Mouse (Mus musculus) layer of hippocampus, postnatal 25 days (tissue): ENCODE data around the gene Ctnnbl1. TPM values are rescaled to one million over a fixed set of nuclear protein-coding genes. Genes with fewer than 3 reads are reported as not detected.

Source experiments
- DNase-seq, 2 experiments: peaks; one replicate each; pipeline ENCODE4 v3.0.0; 2022; ENCODE audit warnings: mixed read lengths in 2 of 2, low spot score in 1 of 2; ENCODE audit errors: extremely low spot score in 1 of 2
- total RNA-seq, 2 experiments: library from RNA; stranded (reverse); gene quantifications; 2 replicates each; pipeline ENCODE4 v1.2.3; 2021

The Ctnnbl1 gene
- total RNA-seq, 2 experiments from 2014 or later: 28.1 to 28.9 TPM

DNA sequence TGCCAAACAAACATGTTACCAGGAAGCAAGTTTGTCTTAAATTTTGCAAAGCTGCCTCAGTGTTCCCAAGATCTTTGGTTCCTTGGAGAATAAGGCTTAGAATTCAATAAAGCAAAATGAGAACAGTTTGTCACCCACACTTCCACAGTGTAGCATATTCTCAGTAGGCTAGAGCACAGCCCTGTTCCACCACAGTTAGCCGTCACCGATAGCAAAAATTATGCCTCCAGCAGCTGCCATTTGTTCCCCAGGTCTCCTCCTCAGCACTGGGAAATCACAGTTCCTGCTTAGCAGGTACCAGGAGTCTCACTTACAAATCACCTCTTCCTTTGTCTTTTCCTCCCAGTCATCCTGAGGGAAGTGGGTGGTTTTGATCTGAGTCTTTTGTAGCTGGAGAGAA lies 10.8 kb downstream of the Ctnnbl1 start:
- DNase-seq: no peak

DNA sequence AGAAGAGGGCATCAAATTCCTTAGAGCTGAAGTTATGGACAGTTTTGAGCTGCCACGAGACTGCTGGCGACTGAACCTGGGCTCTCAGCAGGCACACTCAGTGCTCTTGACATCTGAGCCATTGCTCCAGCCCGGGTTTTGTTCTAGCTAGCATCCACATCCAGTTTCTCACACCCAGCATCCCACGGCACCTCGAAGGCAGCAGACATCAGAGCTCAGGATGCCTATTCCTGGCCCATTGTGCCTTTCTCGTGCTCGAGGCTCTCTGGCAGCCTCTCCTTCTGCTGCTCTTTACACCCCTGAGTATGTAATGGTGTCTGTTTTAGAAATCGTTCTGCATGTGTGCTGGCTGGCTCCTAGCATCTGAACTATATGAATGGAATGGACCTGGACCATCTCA lies 13.3 kb downstream of the Ctnnbl1 start:
- DNase-seq: no peak

DNA sequence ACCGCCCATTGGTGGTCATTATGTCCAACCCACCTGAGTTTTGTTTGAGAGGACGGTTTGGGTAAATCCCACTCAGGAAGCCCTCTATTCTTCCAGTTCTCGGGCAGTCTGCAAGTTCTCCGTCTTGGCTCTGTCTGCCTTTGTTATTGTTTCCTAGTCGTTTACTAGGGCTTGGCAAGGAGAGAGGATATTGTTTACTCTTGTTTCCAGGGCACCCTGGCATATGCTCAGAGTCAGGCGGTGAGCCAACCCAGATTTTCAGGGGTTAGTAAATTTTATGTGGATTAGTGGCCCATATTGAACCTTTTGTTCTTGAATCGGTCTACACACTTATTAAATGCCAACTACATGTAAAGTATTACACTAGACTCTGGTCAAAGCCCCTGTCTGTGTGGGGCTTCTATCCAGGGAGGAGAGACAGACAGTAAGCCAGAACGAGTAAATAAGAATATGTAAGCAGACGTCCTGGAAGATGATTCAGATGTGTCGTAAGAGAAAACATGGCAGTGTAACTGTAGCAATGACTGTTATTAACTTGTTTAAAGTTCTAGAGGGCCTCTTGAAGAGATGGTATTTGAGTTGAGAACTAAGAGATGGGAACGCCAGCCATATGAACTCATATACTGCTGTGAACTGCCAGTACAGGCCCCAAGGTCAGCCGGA lies 13.9 kb downstream of the Ctnnbl1 start:
- DNase-seq: no peak

DNA sequence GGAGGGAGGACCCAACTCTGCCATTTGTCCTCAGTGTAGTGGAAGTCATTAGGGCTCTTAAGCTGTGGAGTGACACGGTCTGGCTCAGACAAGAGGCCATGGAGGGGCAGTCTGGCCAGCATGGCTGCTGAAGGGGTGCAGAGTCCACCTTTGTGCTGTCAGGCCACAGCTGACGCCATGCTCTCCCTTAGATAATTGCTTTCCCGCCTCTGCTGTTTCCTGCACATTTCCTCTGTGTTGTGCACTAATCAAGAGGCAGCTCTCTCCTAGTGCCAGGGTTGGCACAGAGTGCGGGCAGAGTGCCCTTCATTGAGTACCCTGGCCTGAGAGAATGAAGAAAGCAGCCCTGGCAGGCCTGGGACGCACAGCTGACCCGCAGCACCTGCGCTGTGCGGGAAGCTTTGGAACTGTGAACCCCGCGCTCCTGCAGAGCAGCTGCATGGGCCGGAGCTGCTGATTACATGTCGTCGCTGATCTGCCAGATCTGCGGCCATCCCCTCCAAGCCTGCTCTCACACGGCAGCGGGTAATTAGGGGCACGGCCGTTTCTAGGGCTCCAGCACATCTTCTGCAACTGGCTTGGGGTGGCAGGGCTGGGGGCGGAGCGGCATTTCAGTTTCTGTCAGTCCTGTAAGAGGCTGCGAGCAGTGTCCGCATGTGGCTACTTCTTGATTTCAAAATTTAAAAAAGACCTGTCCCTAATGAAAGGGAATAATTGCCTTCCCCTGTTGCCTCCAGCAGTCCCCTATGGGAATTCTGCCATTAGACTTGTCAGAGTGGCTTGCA lies 14.6 kb downstream of the Ctnnbl1 start:
- peak in 1 of 2 experiments; percentile 39 for DNase-seq

DNA sequence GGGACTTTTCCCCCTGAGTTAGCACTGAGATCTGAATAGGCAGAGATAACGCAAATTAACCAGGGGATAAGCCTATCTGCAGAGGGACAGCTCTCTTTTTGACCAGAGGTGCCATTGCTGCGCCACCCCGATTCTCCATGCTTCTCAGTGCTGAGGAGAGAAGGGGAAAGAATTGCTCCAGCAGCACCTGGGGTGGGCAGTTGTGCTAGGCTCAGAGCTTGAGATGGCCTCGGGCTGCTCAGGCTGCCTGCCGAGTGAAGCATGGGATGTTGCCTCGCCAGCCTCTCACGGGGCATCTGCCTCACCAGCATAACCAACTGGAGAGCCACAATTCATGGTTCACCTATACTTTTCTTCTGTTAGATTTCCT lies 15.2 kb downstream of the Ctnnbl1 start:
- DNase-seq: no peak

DNA sequence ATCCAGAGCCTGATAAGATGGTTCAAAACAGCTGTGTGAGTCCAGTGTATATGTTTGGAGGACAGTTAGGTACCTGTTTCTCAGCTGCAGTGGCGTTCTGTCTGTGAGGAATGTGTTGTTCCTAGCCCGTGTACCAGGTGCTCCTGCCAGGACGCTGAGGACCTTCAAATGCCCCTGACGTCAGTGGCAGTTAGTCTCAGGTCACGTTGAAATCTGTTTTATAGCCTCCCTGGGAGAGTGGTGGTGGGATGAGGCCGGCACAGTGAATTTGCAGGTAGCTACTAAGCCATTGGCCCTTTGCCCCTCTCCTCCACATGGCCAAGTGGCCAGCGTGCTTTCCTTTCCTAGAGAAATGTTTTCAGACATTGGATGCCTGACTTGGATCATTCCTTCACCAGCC lies 18.6 kb downstream of the Ctnnbl1 start:
- DNase-seq: no peak

DNA sequence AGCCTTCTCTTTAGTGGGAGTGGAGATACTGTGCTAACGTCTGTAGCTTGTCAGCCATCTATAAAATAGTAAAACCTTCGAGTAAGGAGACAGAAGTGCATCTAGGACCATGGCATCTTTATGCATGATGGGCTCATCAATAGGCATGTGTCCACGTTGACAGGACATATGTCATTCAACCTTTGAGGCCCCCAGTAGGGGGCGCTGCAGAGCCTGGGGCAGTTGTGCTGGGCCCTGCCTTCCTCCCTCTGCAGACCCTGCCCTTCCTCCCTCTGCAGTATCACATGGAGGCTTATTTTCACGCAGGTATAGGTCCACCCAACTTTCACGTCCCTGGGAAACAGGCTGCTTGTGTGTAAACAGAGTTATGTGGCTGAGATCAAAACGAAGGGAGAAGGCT lies 19.0 kb downstream of the Ctnnbl1 start:
- DNase-seq: no peak

DNA sequence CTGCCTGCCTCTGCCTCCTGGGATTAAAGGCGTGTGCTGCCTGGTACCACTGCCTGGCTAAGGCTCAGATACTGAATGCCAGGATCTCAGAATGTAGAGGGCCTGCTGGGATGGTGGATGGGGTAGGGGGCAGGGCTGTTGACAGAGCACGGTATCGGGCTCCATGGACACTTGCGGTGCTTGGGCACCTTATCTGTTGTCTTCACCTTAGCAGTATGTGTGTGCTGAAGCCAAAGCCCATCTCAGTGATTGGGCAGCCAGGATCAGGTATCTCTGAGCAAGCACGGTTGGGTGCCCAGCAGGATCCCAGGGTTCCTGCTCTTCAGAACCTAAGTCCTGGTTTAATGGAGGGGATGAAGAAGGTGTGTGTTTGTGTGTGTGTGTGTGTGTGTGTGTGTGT lies 21.2 kb downstream of the Ctnnbl1 start:
- DNase-seq: no peak

DNA sequence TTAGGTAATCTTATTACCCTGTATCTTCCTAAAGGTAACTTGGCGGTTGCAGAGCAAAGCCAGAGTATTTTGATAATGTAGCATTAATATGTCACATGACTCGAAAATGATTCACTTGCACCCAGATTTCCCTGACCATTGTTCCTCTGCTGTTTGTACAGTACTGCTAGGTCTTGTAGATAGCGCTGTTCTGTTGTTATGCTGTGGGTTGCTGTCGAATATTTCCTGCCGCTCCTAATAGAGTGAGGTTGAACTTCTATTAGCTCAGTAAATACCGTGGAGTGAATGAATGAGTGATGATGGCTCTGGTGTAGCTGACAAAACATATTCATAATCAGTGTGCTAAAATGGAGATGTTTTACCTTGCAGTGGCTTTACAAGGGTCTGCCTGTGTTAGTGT lies 22.5 kb downstream of the Ctnnbl1 start:
- no peak for DNase-seq

DNA sequence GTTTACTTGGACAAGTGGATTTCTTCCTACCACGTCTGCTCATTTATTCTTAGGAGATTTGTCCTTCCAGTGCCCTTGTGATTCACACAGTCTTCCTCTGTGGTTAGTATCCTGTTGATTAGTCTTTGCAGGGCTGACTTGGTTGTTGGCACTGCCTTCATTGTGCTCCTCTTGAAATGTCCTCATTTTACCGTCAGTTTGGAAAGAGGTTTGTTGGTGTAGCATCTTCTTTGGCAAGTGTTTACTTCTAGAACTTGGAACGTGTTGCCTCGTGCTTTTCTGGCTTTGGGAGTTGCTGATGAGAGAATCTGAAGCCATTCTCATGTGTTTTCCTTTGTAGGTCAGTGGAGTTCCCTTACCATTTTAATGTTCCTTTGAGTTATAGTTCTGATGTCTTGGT lies 25.7 kb downstream of the Ctnnbl1 start:
- DNase-seq: no peak

DNA sequence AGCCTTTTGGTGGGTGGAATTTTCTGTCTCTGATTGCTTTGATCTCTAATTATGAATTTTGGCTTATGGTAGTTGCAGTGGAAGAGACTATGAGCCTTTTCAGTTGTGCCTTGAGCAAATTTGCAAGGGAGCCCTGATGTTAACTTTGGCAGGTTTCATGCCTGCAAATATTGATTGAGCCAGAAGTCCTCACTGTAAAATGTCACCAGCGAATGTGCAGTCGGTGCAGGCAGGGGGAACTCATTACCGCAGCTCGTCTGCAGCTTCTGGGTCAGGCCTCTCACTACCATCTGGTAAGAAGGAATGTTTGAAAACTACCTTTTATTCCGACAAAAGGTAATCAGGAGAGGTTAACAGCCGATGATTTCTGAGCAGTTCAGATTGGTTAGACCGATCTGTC lies 29.4 kb downstream of the Ctnnbl1 start:
- no peak for DNase-seq

DNA sequence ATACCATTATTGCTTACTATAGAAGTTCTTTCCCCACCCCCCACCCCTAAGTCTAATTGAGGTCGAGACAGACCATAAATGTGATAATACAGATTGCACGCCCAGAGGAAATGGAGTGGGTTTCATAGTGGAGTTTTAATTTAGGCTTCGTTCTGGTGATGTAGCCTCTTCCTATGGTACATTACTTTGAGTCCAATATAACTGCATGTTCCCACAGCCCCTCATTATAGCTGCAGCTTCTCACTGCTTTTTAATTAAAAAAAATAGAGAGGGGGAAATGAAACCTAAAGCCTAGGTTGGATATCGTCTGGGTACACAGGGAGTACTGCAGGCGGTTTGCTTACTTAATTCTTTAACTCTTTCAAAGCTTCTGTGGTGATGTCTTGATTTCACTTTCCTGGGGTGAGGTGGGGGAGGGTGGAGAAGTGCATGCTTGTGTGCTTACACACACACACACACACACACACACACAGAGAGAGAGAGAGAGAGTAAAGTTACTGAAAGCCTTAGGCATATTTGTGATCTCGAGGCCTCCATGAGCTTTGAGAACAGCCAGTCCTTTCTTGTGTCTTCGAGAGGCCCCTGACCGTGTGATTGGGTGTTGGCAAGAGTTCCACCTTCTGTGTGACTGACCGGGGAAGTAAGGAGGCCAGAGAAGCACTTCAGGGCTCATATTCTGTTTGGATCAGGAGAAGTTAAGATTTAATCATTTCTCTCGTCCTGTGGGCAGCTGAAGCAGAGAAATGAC lies 31.7 kb downstream of the Ctnnbl1 start:
- no peak for DNase-seq

DNA sequence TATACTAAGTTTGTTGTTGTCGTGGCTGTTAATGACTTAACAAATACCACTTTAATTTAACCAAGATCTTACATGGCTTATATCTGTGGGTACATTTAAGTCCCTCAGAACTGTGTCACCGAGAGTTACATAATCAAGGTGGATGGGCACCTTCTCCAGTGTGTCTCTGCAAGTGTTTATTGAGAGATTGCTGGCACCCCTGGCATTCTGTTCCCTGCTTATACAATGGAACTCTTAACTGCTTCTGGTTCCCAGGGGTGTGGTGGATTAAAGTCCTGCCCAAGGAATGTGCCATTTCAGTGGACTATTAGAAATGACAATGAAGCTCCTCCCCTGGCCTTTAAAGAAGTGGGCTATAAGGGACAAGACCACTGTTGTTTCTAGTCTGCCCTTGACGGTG lies 33.6 kb downstream of the Ctnnbl1 start:
- no peak for DNase-seq

DNA sequence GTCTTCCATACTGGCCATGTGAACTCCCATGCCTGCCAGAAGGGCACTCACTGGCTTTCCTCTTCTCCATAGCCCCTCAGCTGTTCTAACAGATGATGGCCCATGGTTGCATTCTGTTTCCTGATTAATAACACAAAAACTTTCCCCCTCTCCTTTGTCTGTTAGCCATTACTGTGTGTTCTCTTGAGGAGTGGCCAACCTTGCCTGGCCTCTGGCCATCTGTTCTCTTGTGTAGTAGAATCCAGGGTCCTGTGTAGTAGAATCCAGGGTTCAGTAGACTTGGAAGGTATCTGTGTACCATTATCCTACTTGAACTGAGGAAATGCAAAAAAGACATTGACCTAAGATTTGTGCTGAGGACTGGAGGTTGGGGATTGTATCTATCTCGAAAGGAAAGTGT lies 36.5 kb downstream of the Ctnnbl1 start:
- no peak for DNase-seq

DNA sequence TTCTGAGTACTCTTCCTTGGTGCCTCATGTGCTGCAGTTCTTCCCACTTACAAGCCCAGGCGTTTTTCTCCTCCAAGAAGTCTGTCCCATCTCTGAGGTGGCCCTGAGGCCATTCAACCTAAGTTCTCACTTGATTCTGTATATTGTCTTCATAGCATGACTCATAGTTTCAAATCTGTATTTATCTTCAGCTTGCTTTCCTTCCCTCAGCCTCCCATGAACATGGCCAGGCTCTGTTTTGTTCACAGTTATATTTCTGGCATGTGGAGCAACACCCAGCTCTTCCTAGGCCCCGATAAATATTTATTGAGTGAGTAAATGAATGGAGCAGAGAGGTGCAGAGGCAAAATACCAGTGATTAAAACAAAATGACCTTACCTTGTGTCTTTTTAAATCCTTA lies 38.8 kb downstream of the Ctnnbl1 start:
- no peak for DNase-seq

DNA sequence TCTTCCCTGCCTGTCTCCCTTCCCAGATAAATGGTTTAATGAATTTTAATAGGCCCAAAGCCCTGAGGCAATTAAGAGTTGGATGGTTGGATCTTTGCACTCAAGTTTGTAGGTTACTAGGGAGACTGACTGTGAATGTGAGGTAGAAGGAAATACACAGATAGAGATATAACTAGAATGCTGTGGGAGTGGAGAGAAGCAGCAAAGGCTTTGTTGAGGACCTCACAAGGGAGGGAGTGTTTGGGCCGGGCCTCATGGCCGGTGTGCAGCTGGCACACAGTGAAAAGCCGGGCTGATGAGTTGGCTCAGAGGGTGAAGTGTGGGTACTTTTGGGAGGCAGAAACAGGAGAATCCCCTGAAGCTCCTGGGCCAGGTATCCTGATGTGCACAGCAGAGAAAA lies 43.8 kb downstream of the Ctnnbl1 start:
- no peak for DNase-seq

DNA sequence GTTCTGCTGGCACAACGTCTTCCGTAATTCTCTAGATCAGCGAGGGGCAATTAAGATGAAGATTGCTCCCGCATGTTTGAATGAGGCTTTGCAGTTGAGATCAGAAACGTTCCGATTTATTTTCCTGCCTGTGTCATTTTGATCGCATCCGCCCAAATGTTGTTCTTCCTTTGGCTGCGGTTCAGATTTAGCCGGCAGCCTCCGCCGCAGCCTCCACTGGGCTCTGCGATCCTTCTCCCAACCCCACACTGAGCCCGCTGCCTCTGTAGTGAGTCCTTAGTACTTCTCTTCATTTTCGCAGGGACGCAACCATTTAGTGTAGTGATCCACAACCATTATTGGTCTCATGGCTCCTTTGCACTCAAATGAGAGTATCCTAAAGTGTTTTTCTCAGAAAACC lies 46.0 kb downstream of the Ctnnbl1 start:
- no peak for DNase-seq

DNA sequence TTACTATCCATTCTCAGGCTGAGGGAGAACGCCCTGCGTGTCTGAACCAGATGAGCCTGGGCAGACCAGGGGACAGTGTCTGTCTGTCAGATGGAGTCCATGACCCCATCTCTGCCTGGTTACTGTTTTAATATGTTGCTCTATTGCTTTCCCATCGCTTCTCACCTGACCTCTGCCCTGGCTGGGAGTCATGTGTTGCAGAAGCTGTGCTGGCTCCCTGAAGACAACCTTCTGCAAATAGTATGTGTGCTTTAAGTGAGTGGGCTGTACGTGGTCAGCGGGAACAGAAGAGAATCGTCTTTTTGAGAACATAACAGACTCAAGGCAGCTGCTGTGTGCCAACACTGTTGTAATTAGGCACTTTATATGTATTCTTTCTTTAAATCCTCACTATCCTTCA lies 47.0 kb downstream of the Ctnnbl1 start:
- DNase-seq: no peak

DNA sequence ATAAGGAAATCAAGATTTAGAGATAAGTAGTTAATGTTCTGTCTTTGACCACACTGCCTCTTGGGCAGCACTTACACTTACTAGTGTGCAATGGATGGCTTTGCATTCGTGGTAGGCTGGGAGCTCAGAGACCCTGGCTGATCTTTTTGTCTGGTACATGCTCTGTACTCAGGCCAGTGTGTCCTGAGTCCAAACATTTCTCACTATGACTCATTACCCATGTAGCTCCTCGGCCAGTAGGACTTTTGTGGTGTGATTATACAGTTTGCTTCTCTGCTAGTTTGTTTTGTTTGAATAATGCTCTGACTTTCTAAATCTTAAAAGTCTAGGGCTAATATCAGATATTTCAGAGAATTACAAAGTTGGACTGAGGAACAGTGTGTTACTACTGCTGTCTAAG lies 47.4 kb downstream of the Ctnnbl1 start:
- no peak for DNase-seq

DNA sequence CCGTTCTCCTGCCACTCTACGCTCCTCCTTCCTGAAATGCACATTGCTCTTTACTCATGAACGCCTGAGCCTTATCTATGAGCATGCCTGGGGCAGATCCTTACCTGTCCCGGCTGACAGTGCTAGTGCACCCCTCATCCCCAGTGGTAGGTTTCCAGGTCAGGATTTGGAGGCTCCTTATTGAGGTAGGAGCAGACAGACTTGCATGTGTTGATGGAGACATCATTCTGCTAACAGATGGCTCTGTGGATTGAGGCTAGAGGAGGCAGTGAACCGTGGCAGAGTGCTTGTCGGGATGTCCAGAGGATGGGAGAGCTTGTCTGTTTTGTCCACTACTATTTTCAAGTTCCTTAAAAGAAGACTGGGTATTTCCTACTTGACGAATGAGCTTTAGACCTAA lies 52.0 kb downstream of the Ctnnbl1 start:
- DNase-seq: no peak

DNA sequence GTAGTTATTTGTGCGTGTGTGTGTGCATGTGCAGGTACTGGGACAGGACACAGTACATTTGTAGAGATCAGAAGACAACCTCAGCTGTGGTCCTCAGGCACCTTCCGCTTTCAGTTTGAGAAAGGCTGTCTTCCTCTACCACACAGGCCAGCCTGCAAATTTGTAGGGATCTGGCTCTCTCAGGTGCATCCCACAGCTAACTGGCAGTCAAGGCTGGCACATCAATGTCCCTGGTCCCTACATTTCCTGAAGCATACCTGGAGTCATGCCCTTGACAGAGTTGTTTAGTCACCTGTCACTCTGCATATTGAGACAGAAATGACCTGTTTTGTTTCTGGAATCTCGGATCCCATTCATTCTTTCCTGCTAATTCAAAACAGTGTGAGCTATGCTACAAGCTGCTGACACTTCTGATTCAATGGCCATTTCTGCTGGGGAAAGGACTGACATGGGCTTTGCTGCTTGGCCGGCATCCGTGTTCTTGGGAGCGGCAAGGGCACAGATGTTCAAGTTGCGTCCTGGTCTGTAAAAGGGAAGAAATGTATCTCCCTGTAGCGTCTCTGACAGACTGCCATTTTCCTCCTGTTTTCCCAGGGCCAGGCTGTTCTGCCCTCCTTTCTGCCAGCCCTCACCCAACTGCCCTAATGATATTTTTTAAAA lies 53.8 kb downstream of the Ctnnbl1 start:
- no peak for DNase-seq
